Mouse (Mus musculus) embryonic fibroblast, embryonic 13.5 days (primary cell): ENCODE measurements around the gene Bnip3.

Experiments
- CTCF ChIP-seq: IDR thresholded peaks from 2 replicates; pipeline ENCODE4 v1.5.1; 2011; ENCODE audit warnings: mild to moderate bottlenecking, control low read depth, low read length, moderate library complexity, borderline replicate concordance; ENCODE audit not compliant: insufficient read depth
- POLR2A ChIP-seq: IDR thresholded peaks from 2 replicates; pipeline ENCODE4 v1.6.1; 2011; ENCODE audit warnings: low read depth, mild to moderate bottlenecking, control low read depth, low read length, moderate library complexity

GRCm38 (mm10) chr7:138906441-138906840, 2.9 kb downstream of the Bnip3 start:
- TF ChIP-seq CTCF: no peak
- TF ChIP-seq POLR2A: no peak
